Mouse (Mus musculus) olfactory bulb, adult 2 months (tissue): ENCODE measurements around the gene Olfr671. TPM values are rescaled to one million over a fixed set of nuclear protein-coding genes. Genes with fewer than 3 reads are reported as not detected.
"Not testable (repeated sequence)": the region's sequence is repeated elsewhere in the genome, so short reads cannot be mapped to it uniquely, and the experiment has no call there.

ENCODE experiments used
- H3K27ac ChIP-seq: fragments of 200-500 bp; 2 replicates; pipeline ENCODE4 v1.5.1; 2012; ENCODE audit warnings: low read depth, low read length; ENCODE audit not compliant: insufficient read depth
- H3K4me1 ChIP-seq: fragments of 200-500 bp; 2 replicates; pipeline ENCODE4 v1.6.1; 2012; ENCODE audit warnings: low read length; ENCODE audit not compliant: control insufficient read depth, insufficient read depth
- H3K4me3 ChIP-seq: fragments of 200-500 bp; 2 replicates; pipeline ENCODE4 v1.5.1; 2012; ENCODE audit warnings: mild to moderate bottlenecking, low read depth, low read length, moderate library complexity; ENCODE audit not compliant: insufficient read depth
- CTCF ChIP-seq: fragments of 200-500 bp; IDR thresholded peaks from 2 replicates; pipeline ENCODE4 v1.5.1; 2012; ENCODE audit warnings: low read depth, mild to moderate bottlenecking, low read length, moderate library complexity; ENCODE audit not compliant: insufficient read depth
- POLR2A ChIP-seq: fragments of 200-500 bp; IDR thresholded peaks from 2 replicates; pipeline ENCODE4 v1.6.1; 2012; ENCODE audit warnings: mild to moderate bottlenecking, low read depth, low read length, moderate library complexity; ENCODE audit not compliant: insufficient read depth
- WGBS: fragments of 180-500 bp; shearing (Covaris S2); methylation state at CpG from one replicate; pipeline ENCODE4 v1.1.7; 2018; 5-methylcytosine and 5-hydroxymethylcytosine counted together
- polyA plus RNA-seq: library from polyadenylated mRNA; stranded (reverse); fragments of >200 nt; gene quantifications from 2 replicates; pipeline ENCODE4 v1.2.4, GENCODE M21; 2012; ENCODE audit warnings: low replicate concordance; ENCODE audit not compliant: missing spikeins, insufficient read depth, insufficient read length

Olfr671 gene
- not detected in 2 replicates for polyA plus RNA-seq

GRCm38 (mm10) chr7:104979026-104979425 is at the start of gene Olfr671:
Olfr671 (minus strand) TSS chr7:104979126.
- 70% methylated on average over 1 of the region's 1 CpGs for WGBS
- Histone ChIP-seq H3K4me1 (no peaks in the 10 kb centered on the region), H3K27ac (no peak within 1 kb of the TSS), H3K4me3 (no peak within 1 kb of the TSS)
- no peak for TF ChIP-seq POLR2A
- TF ChIP-seq CTCF = no peak

DNA sequence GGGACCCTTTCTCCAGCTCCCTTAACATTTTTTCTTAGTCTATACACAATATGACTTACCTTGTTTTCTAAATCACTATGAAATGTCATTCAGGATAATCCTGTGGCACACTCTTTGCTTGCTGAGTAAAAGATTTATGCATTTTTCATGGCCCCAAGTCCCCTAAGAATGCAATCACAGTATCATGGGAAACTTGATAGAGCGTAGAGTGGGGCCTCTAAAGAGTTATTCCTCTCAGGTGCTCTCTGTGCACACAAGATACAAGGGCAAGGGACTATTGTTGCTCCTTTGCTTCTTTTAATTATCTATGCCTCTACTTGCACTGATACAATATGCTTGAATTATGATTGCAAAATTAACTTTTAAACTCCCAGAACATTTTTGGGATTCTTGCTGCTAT is 49.4 kb upstream of the Olfr671 start, which contains the start of gene Olfr675:
Gene Olfr675 (minus strand): TSS at position 101 of the 400 bp plus-strand sequence.
- TF ChIP-seq CTCF (no peak), POLR2A (no peak)
- H3K4me1 ChIP-seq = no peaks in the 10 kb centered on the region
- 80% methylated on average over 1 of the region's 1 CpGs for WGBS

DNA sequence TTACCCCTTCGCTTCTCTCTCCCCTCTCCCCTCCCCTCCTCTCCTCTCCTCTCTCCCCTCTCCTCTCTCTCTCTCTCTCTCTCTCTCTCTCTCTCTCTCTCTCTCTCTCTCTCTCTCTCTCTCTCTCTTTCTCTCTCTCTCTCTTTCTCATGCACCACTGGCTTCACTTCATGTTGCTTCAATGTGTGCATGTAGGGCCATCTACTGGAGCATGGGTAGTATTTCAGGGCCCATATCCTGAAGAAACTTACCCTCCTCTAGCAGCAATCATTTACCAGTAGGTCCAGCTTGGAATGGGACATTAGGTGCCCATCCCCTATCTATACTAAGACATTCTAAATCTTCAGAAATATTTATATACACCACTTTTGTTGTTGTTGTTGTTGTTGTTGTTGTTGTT is 43.6 kb upstream of the Olfr671 start:
- WGBS = 67% methylated on average over 1 of the region's 1 CpGs

More for the DNA sequence above, 49.4 kb upstream of the Olfr671 start, which contains the start of gene Olfr675:
- Histone ChIP-seq H3K4me3 (no peak within 1 kb of the TSS), H3K27ac (no peak within 1 kb of the TSS)

GRCm38 (mm10) chr7:105001929-105002328 is 23.0 kb upstream of the Olfr671 start, which contains the start of gene Olfr672:
Olfr672 (minus strand) TSS chr7:105002029.
- H3K27ac ChIP-seq = no peak within 1 kb of the TSS
- H3K4me3 ChIP-seq = no peak within 1 kb of the TSS
- TF ChIP-seq CTCF (no peak), POLR2A (no peak)
- no peaks in the 10 kb centered on the region for H3K4me1 ChIP-seq

More for the DNA sequence above, 43.6 kb upstream of the Olfr671 start:
- TF ChIP-seq POLR2A = no peak
- TF ChIP-seq CTCF = no peak
- no peak overlapping the region for H3K4me3 ChIP-seq
- no peaks in the 10 kb centered on the region for H3K4me1 ChIP-seq
- no peak overlapping the region for H3K27ac ChIP-seq

GRCm38 (mm10) chr7:104972507-104972906 is 6.4 kb downstream of the Olfr671 start:
- H3K4me1 ChIP-seq, H3K27ac ChIP-seq, H3K4me3 ChIP-seq: not testable (repeated sequence)
- WGBS = 60% methylated on average over 2 of the region's 2 CpGs

GRCm38 (mm10) chr7:104962520-104962919 is 16.4 kb downstream of the Olfr671 start, which contains the start of gene Olfr670:
Olfr670 (minus strand) TSS chr7:104962620.
- no peak within 1 kb of the TSS for H3K27ac ChIP-seq
- no peaks in the 10 kb centered on the region for H3K4me1 ChIP-seq
- H3K4me3 ChIP-seq = no peak within 1 kb of the TSS
- TF ChIP-seq POLR2A (no peak), CTCF (no peak)
- 71% methylated on average over 1 of the region's 1 CpGs for WGBS

- not testable (repeated sequence) for H3K4me1 ChIP-seq, H3K27ac ChIP-seq, H3K4me3 ChIP-seq
- WGBS = 95% methylated on average over 16 of the region's 16 CpGs
These were observed 28.7 kb downstream of the Olfr671 start for GRCm38 (mm10) chr7:104950234-104950633.

DNA sequence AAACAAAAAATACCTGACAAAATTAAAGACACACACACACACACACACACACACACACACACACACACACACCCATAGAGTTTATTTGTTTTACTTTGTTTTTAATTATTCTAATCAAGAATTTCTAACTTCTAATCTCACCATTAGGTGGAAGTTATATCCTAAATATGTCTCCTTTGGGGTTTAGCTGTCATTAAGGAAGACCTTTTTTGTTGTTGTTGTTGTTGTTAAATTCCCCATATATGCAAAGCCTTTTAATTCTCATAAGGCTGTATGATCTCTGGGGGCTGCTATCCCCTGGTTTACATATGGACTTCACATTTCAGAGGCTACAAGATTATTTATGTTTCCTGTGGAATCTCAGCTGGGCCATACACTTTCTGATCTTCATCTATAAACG is 45.0 kb downstream of the Olfr671 start, which contains the start of gene Olfr669:
Gene Olfr669 (plus strand): TSS at position 301 of the 400 bp plus-strand sequence.
- no peak within 1 kb of the TSS for H3K27ac ChIP-seq
- no peaks in the 10 kb centered on the region for H3K4me1 ChIP-seq
- no peak within 1 kb of the TSS for H3K4me3 ChIP-seq
- TF ChIP-seq POLR2A = no peak
- TF ChIP-seq CTCF = no peak
- 94% methylated on average over 1 of the region's 1 CpGs for WGBS

DNA sequence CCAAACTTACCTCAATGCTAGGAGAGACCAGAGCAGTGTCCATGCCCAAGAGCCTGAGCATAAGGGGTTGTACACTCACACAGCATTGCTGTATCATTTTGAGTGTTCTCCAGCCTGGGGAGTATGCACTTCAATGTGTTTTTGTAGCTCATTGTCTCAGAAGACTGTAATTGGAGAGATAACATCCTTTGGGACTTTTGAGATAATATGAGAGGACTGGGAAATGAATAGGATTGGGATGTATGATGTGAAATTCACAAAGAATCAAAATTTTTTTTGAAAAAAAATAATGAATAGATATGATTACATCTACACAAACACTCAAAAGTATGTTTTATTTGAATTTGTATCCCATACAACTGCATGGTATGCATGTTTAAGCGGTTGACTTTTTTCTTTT is 51.0 kb downstream of the Olfr671 start, which contains the start of gene Olfr668:
Gene Olfr668 (minus strand): TSS at position 101 of the 400 bp plus-strand sequence.
- TF ChIP-seq CTCF (no peak), POLR2A (no peak)
- 81% methylated on average over 1 of the region's 1 CpGs for WGBS
- H3K4me3 ChIP-seq = no peak within 1 kb of the TSS
- no peaks in the 10 kb centered on the region for H3K4me1 ChIP-seq
- H3K27ac ChIP-seq = no peak within 1 kb of the TSS

Other genes with a start within 250 kb of the Olfr671 start
- gene Usp17le, start 201.7 kb downstream of the Olfr671 start, polyA plus RNA-seq = not detected in 2 replicates
- gene Usp17lb, start 136.5 kb downstream of the Olfr671 start, polyA plus RNA-seq = not detected in 2 replicates
- gene Usp17la, start 122.1 kb downstream of the Olfr671 start, polyA plus RNA-seq = not detected in 2 replicates
- gene Olfr665, start 101.1 kb downstream of the Olfr671 start, polyA plus RNA-seq = not detected in 2 replicates
- not detected in 2 replicates for gene Olfr666, start 83.2 kb downstream of the Olfr671 start, polyA plus RNA-seq
- not detected in 2 replicates for gene Olfr667, start 57.6 kb downstream of the Olfr671 start, polyA plus RNA-seq
- gene Olfr668, start 51.1 kb downstream of the Olfr671 start, polyA plus RNA-seq = not detected in 2 replicates
- not detected in 2 replicates for gene Olfr669, start 44.9 kb downstream of the Olfr671 start, polyA plus RNA-seq
- not detected in 2 replicates for gene Olfr670, start 16.5 kb downstream of the Olfr671 start, polyA plus RNA-seq
- gene Olfr672, start 22.9 kb upstream of the Olfr671 start, polyA plus RNA-seq = not detected in 2 replicates
- gene Olfr675, start 49.3 kb upstream of the Olfr671 start, polyA plus RNA-seq = not detected in 2 replicates
- gene Olfr676, start 53.6 kb upstream of the Olfr671 start, polyA plus RNA-seq = not detected in 2 replicates
- gene Olfr677, start 72.2 kb upstream of the Olfr671 start, polyA plus RNA-seq = not detected in 2 replicates
- not detected in 2 replicates for gene Olfr678, start 85.3 kb upstream of the Olfr671 start, polyA plus RNA-seq
- not detected in 2 replicates for gene Olfr679, start 102.1 kb upstream of the Olfr671 start, polyA plus RNA-seq
- not detected in 2 replicates for gene Olfr680-ps1, start 113.7 kb upstream of the Olfr671 start, polyA plus RNA-seq
- gene Olfr681, start 137.7 kb upstream of the Olfr671 start, polyA plus RNA-seq = not detected in 2 replicates
- gene Olfr683, start 167.9 kb upstream of the Olfr671 start, polyA plus RNA-seq = not detected in 2 replicates
- not detected in 2 replicates for gene Olfr684, start 184.5 kb upstream of the Olfr671 start, polyA plus RNA-seq
- gene Olfr685, start 206.9 kb upstream of the Olfr671 start, polyA plus RNA-seq = not detected in 2 replicates
- gene Olfr686, start 228.4 kb upstream of the Olfr671 start, polyA plus RNA-seq = not detected in 2 replicates